ENCODE assay signal across 21 mouse cellular contexts in the genomic region with DNA sequence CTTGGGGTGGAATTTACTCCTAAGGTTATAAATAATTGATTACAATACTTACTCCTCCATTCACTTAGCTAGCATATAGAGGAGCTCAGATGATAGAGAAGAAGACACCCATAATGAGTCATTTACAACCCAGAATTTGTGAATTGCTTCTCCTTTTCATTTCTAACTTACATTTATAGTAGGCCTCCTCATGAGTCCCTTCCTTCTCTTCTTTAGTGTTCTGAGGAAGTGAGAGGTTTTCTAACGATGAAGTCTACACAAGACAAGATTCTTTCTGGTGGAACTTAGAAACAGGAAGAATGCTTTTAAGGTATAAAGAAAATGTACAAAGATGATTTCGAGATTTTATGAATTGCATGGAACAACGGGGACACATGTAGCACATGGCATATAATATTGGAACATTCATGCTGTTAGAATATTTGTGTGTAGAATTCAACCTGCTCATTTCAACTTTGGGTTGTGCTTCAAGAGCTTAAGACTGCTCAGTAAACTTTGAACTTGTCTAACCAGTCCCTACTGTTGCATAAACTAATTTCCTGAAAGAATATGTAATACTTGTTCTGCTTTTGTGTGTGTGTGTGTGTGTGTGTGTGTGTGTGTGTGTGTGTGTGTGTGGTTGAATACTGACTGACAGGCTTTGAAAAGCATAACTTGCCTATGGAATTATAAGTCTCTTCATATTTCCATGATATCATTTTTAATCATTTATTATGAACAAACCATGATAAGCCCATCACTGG. TPM values are rescaled to one million over a fixed set of nuclear protein-coding genes. Genes with fewer than 3 reads are reported as not detected.
DNase-seq lines count a peak whose midpoint lies in the region; ATAC-seq and TF ChIP-seq lines count a peak whose summit lies in the region.
"Had no signal": no experiment of that assay in that cellular context is flagged by ENCODE, and none has a peak within 500 bp of the region (broad histone marks: within the 10 kb centered on the region; RNA-seq: fewer than 3 reads in every experiment).

No protein-coding gene starts in this region.

- H3K4me3 ChIP-seq in bone marrow macrophage, adult 2 months (ENCODE audit: insufficient read depth, low read length): no peak overlapping the region
- no peak overlapping the region for H3K4me3 ChIP-seq in forebrain, embryonic 12.5 days (replicated peaks)
- H3K4me3 ChIP-seq in intestine, embryonic 16.5 days (ENCODE audit: low read length): no peak overlapping the region
- H3K4me3 ChIP-seq: embryonic facial prominence, embryonic 13.5 days; gastrocnemius, adult 2 months; hindbrain, embryonic 13.5 days had no signal

- TF ChIP-seq POLR2A in bone marrow macrophage, adult 2 months (IDR thresholded peaks at IDR 0.05; ENCODE audit: borderline replicate concordance, low read depth, low read length): no peak

- TF ChIP-seq CTCF in bone marrow macrophage, adult 2 months (IDR thresholded peaks at IDR 0.05; ENCODE audit: low read depth, low read length): no peak

- no peaks in the 10 kb centered on the region for H3K27me3 ChIP-seq in splenic B cell, adult 2 months (ENCODE audit: control insufficient read depth, insufficient read depth, low read length, poor library complexity, severe bottlenecking)
- no peaks in the 10 kb centered on the region for H3K27me3 ChIP-seq in forebrain, embryonic 12.5 days
- H3K27me3 ChIP-seq in intestine, embryonic 16.5 days (replicated peaks; ENCODE audit: control insufficient read depth, insufficient read depth, low read length): no peaks in the 10 kb centered on the region
- H3K27me3 ChIP-seq: embryonic facial prominence, embryonic 13.5 days; hindbrain, embryonic 13.5 days had no signal

- no peaks in the 10 kb centered on the region for H3K9me3 ChIP-seq in forebrain, embryonic 12.5 days
- H3K9me3 ChIP-seq in intestine, embryonic 16.5 days (ENCODE audit: control insufficient read depth, low read length): no peaks in the 10 kb centered on the region
- H3K9me3 ChIP-seq: embryonic facial prominence, embryonic 13.5 days; G1E; hindbrain, embryonic 13.5 days had no signal

- 87% methylated on average over 3 of the region's 3 CpGs for WGBS in forebrain, embryonic 12.5 days
- 80% methylated on average over 3 of the region's 3 CpGs for WGBS in intestine, embryonic 16.5 days

- no peaks in the 10 kb centered on the region for H3K36me3 ChIP-seq in splenic B cell, adult 2 months (ENCODE audit: control insufficient read depth, insufficient read depth, low read length, poor library complexity, severe bottlenecking)
- no peaks in the 10 kb centered on the region for H3K36me3 ChIP-seq in forebrain, embryonic 12.5 days (replicated peaks)
- no peaks in the 10 kb centered on the region for H3K36me3 ChIP-seq in intestine, embryonic 16.5 days (ENCODE audit: control insufficient read depth, insufficient read depth, low read length)
- H3K36me3 ChIP-seq: embryonic facial prominence, embryonic 13.5 days; G1E; hindbrain, embryonic 13.5 days had no signal

- H3K4me2 ChIP-seq in forebrain, embryonic 12.5 days: no peak overlapping the region
- no peak overlapping the region for H3K4me2 ChIP-seq in intestine, embryonic 16.5 days (ENCODE audit: low read depth, low read length)
- H3K4me2 ChIP-seq: embryonic facial prominence, embryonic 13.5 days; hindbrain, embryonic 13.5 days had no signal

- peak overlapping the region; percentile 69 for H3K27ac ChIP-seq in bone marrow macrophage, adult 2 months (ENCODE audit: insufficient read depth, low read depth, low read length)
- no peak overlapping the region for H3K27ac ChIP-seq in forebrain, embryonic 12.5 days
- no peak overlapping the region for H3K27ac ChIP-seq in intestine, embryonic 16.5 days (ENCODE audit: low read length)
- H3K27ac ChIP-seq: embryonic facial prominence, embryonic 13.5 days; gastrocnemius, adult 2 months; hindbrain, embryonic 13.5 days; hindbrain, postnatal 0 days had no signal

- H3K9ac ChIP-seq in forebrain, embryonic 12.5 days: no peak overlapping the region
- no peak overlapping the region for H3K9ac ChIP-seq in intestine, embryonic 16.5 days (ENCODE audit: low read depth, low read length)
- H3K9ac ChIP-seq: embryonic facial prominence, embryonic 13.5 days; hindbrain, embryonic 13.5 days had no signal

- peak; percentile 52 for DNase-seq in A20 (ENCODE audit: low read depth, low spot score)
- peak; percentile 51 for DNase-seq in splenic B cell, adult 2 months (ENCODE audit: low read depth, low spot score)
- DNase-seq: adrenal gland, adult 8-10 months; adrenal gland, postnatal 36 days; cerebellum, adult 11 months; cerebellum, adult 9-10 months; cerebellum, postnatal 25 days; gastrocnemius, adult 2 months; gastrocnemius, postnatal 25 days; heart, adult 11 months; heart, postnatal 10 days had no signal

- ATAC-seq in megakaryocyte, adult 5-6 weeks (ENCODE audit: poor library complexity, severe bottlenecking): peak; percentile 82
- no peak for ATAC-seq in forebrain, embryonic 12.5 days (ENCODE audit: low FRiP score)
- ATAC-seq in intestine, embryonic 16.5 days: no peak
- ATAC-seq: forebrain, embryonic 14.5 days; hindbrain, postnatal 0 days had no signal

- peaks cover 8% of the 10 kb centered on the region for H3K4me1 ChIP-seq in bone marrow macrophage, adult 2 months (ENCODE audit: control insufficient read depth, insufficient read depth, low read length)
- no peaks in the 10 kb centered on the region for H3K4me1 ChIP-seq in forebrain, embryonic 12.5 days
- no peaks in the 10 kb centered on the region for H3K4me1 ChIP-seq in intestine, embryonic 16.5 days (ENCODE audit: control insufficient read depth, insufficient read depth, low read length)
- H3K4me1 ChIP-seq: embryonic facial prominence, embryonic 13.5 days; hindbrain, embryonic 13.5 days had no signal

RNA-seq across cellular contexts. Expression of a gene that starts 31.5 kb away (rescaled TPM):
- polyA plus RNA-seq in bone marrow macrophage, adult 2 months (2012; ENCODE audit: insufficient read depth, insufficient read length, missing spikeins): 50.8 and 51.5 TPM in 2 replicates
- total RNA-seq in megakaryocyte, adult 5-6 weeks (2015): 23.1 and 30.4 TPM in 2 replicates
- 18.1 and 27.9 TPM in 2 replicates for total RNA-seq in megakaryocyte, adult 5-6 weeks (2017)
- 0.63 and 0.88 TPM in 2 replicates for polyA plus RNA-seq in forebrain, embryonic 12.5 days (2016; fragmentation: Nextera tagmentation; extraction: Ambion mirVana)
- 3.3 and 5.6 TPM in 2 replicates for polyA plus RNA-seq in intestine, embryonic 16.5 days (2015; fragmentation: Nextera tagmentation; extraction: Ambion mirVana)
- polyA plus RNA-seq: G1E had no signal

RNA-seq across cellular contexts. Expression of a gene that starts 52.0 kb away (rescaled TPM):
- 0.91 and 0.99 TPM in 2 replicates for polyA plus RNA-seq in bone marrow macrophage, adult 2 months (2012; ENCODE audit: insufficient read depth, insufficient read length, missing spikeins)
- 0.60 TPM in 1 of 2 replicates, not detected in the other for total RNA-seq in megakaryocyte, adult 5-6 weeks (2015)
- 0.57 and 0.62 TPM in 2 replicates for total RNA-seq in megakaryocyte, adult 5-6 weeks (2017)
- 0.10 and 0.18 TPM in 2 replicates for polyA plus RNA-seq in forebrain, embryonic 12.5 days (2016; fragmentation: Nextera tagmentation; extraction: Ambion mirVana)
- polyA plus RNA-seq in intestine, embryonic 16.5 days (2015; fragmentation: Nextera tagmentation; extraction: Ambion mirVana): 0.10 TPM in 1 of 2 replicates, not detected in the other
- total RNA-seq: adrenal gland, adult 8-10 months; adrenal gland, postnatal 36 days; G1E; gastrocnemius, adult 2 months; gastrocnemius, postnatal 25 days; heart, postnatal 10 days; hematopoietic stem cell, adult 5-6 weeks had no signal
- polyA plus RNA-seq: embryonic facial prominence, embryonic 13.5 days; G1E had no signal
